18 mouse cellular contexts compared by ENCODE assay signal in genomic region chr9:36989991-36990390, GRCm38 (mm10).
"Had no signal": no experiment of that assay in that cellular context is flagged by ENCODE, and none has a peak within 500 bp of the region (broad histone marks: within the 10 kb centered on the region; RNA-seq: fewer than 3 reads in every experiment).

No protein-coding gene starts in this region.

- H3K27me3 ChIP-seq: liver, embryonic 15.5 days; lung, embryonic 15.5 days; midbrain, embryonic 13.5 days; neural tube, embryonic 12.5 days; stomach, embryonic 15.5 days had no signal

- ATAC-seq: liver, postnatal 0 days; lung, postnatal 0 days had no signal

- H3K4me2 ChIP-seq: liver, embryonic 15.5 days; lung, embryonic 15.5 days; midbrain, embryonic 11.5 days; midbrain, embryonic 13.5 days; neural tube, embryonic 12.5 days; stomach, embryonic 15.5 days had no signal

- H3K4me1 ChIP-seq: liver, embryonic 15.5 days; megakaryocyte, embryonic 14.5 days; stomach, embryonic 15.5 days had no signal

- H3K4me3 ChIP-seq: liver, embryonic 15.5 days; lung, embryonic 15.5 days; megakaryocyte, embryonic 14.5 days; midbrain, embryonic 13.5 days; neural tube, embryonic 12.5 days; stomach, embryonic 15.5 days had no signal

- H3K9ac ChIP-seq: liver, embryonic 15.5 days; liver, postnatal 0 days; lung, embryonic 15.5 days; midbrain, embryonic 13.5 days; neural tube, embryonic 12.5 days; stomach, embryonic 15.5 days had no signal

- H3K27ac ChIP-seq: liver, embryonic 15.5 days; lung, embryonic 15.5 days; macrophage; neural tube, embryonic 12.5 days; stomach, embryonic 15.5 days; stomach, postnatal 0 days had no signal

- H3K9me3 ChIP-seq: liver, embryonic 15.5 days; lung, embryonic 15.5 days; megakaryocyte, embryonic 14.5 days; midbrain, embryonic 13.5 days; neural tube, embryonic 12.5 days; stomach, embryonic 15.5 days had no signal

- H3K36me3 ChIP-seq: liver, embryonic 15.5 days; lung, embryonic 15.5 days; midbrain, embryonic 13.5 days; stomach, embryonic 15.5 days had no signal

- DNase-seq: liver, postnatal 0 days; lung, adult 2 months; lung, postnatal 14 days; lung, postnatal 36 days; right cerebral cortex, postnatal 14 days; thymus, adult 2 months; thymus, postnatal 25 days; thymus, postnatal 4 days had no signal
